Mouse (Mus musculus) C2C12 (cell line): ENCODE measurements around the gene Gtf2h5.

ENCODE experiments used
- CTCF ChIP-seq: IDR thresholded peaks from one replicate; pipeline ENCODE4 v1.5.1; 2011; ENCODE audit not compliant: control insufficient read depth, insufficient read depth, insufficient read length
- MYOD1 ChIP-seq: IDR thresholded peaks from one replicate; pipeline ENCODE4 v1.6.1; 2011; ENCODE audit warnings: low read depth; ENCODE audit not compliant: control insufficient read depth, insufficient read length
- MYOG ChIP-seq: IDR thresholded peaks from one replicate; pipeline ENCODE4 v1.6.1; 2011; ENCODE audit not compliant: control insufficient read depth, insufficient read length; ENCODE audit errors: extremely low read depth

GRCm38 (mm10) chr17:6118861-6119260 is 39.3 kb downstream of the Gtf2h5 start:
- TF ChIP-seq CTCF (no peak), MYOD1 (no peak), MYOG (no peak)
